Mouse (Mus musculus): ENCODE data around the gene Tsr1. TPM values are rescaled to one million over a fixed set of nuclear protein-coding genes. Genes with fewer than 3 reads are reported as not detected.

The Tsr1 gene
- polyA plus RNA-seq, 1 experiment from 2014 or later = 50.0 TPM

DNA sequence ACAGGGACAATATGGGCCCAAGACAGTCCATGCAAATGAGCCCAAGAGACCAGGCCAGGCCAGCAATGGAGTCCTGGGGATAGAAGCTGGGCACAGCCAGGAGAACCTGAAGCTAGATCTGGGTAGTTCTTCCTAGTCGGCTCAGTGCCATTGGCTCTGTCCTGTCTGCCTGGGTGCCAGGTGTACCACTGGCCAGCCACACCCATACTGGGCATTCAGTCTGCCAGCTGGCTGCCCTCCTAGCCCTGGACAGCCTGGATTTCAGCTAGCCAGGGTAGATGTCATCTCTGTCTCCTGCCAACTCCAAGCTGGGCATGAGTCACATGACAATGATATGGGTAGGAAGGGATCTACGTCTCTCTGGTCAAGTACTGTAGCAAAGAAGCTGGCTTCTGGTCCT is 30.7 kb upstream of the Tsr1 start:
- Histone ChIP-seq H3K4me2 (ENCODE audit: low read depth) (no peak overlapping the region), H3K27ac (ENCODE audit: low read depth, low read length) (no peak overlapping the region), H3K4me3 (ENCODE audit: low read depth, low read length) (no peak overlapping the region), H3K27me3 (ENCODE audit: control insufficient read depth, insufficient read depth, low read length) (no peaks in the 10 kb centered on the region), H3K36me3 (ENCODE audit: control insufficient read depth, insufficient read depth, low read length) (no peaks in the 10 kb centered on the region), H3K9ac (ENCODE audit: low read length) (no peak overlapping the region), H3K4me1 (ENCODE audit: control insufficient read depth, insufficient read depth, low read length) (no peaks in the 10 kb centered on the region; the same call in 1 of the 2 replicates), H3K9me3 (ENCODE audit: control insufficient read depth, low read length) (no peaks in the 10 kb centered on the region)
- no peak for DNase-seq (ENCODE audit: low spot score)
- no peak for ATAC-seq (ENCODE audit: insufficient read depth, low FRiP score, low TSS enrichment)
- WGBS = 98% methylated on average over 2 of the region's 2 CpGs

DNA sequence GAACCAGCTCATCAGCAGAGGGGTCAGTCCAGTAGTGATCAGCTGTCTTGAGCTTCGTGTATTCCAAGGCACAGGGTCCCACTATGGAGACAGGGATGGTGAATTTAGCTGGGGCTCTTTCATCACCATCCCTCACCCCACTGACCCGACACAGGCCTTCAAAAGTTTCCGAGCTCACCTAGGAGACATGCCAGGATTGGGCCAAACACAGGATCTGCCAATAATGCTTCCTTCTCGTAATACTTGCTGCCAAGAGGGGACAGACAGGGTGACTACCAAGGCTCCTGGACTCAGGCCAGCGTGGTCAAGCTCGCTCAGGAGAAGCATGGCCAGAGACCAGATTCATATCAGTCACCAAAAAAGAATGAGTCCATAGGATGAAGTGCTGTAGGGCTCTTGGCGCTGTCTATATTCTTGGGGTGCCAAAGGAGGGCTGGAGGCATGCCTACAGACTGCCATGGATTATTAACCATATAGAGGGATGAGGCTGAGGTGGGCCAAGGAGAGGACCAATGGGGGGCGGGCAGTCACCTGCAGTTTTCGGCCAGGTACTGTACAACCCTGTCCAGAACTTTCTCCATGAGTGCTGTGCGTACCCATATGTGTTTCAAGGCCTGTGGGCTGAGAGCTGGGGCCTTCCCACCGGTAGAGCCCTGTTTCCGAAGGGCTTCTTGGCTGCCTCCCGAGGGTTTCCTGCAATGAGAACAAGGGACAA is 29.7 kb upstream of the Tsr1 start:
- Histone ChIP-seq H3K9ac (ENCODE audit: low read length) (no peak overlapping the region), H3K36me3 (ENCODE audit: control insufficient read depth, insufficient read depth, low read length) (no peaks in the 10 kb centered on the region), H3K27me3 (ENCODE audit: control insufficient read depth, insufficient read depth, low read length) (no peaks in the 10 kb centered on the region), H3K4me1 (ENCODE audit: control insufficient read depth, insufficient read depth, low read length) (no peaks in the 10 kb centered on the region; the same call in 1 of the 2 replicates), H3K27ac (ENCODE audit: low read depth, low read length) (no peak overlapping the region), H3K4me2 (ENCODE audit: low read depth) (no peak overlapping the region), H3K9me3 (ENCODE audit: control insufficient read depth, low read length) (no peaks in the 10 kb centered on the region), H3K4me3 (ENCODE audit: low read depth, low read length) (no peak overlapping the region)
- DNase-seq (ENCODE audit: low spot score) = no peak
- WGBS = 90% methylated on average over 13 of the region's 13 CpGs
- no peak for ATAC-seq (ENCODE audit: insufficient read depth, low FRiP score, low TSS enrichment)

- H3K27ac ChIP-seq (ENCODE audit: low read depth, low read length) = peak overlapping the region; percentile 67
- no peaks in the 10 kb centered on the region; the same call in 1 of the 2 replicates for H3K4me1 ChIP-seq (ENCODE audit: control insufficient read depth, insufficient read depth, low read length)
- H3K4me3 ChIP-seq (ENCODE audit: low read depth, low read length) = no peak overlapping the region
- no peaks in the 10 kb centered on the region for H3K9me3 ChIP-seq (ENCODE audit: control insufficient read depth, low read length)
- no peaks in the 10 kb centered on the region for H3K36me3 ChIP-seq (ENCODE audit: control insufficient read depth, insufficient read depth, low read length)
- DNase-seq (ENCODE audit: low spot score) (peak; percentile 23), ATAC-seq (ENCODE audit: insufficient read depth, low FRiP score, low TSS enrichment) (0 out of 2 replicates have a peak, but pooled peaks have one; percentile 20)
- H3K4me2 ChIP-seq (ENCODE audit: low read depth) = 0 out of 2 replicates have a peak overlapping the region, but pooled peaks have one; percentile 7
- H3K27me3 ChIP-seq (ENCODE audit: control insufficient read depth, insufficient read depth, low read length) = no peaks in the 10 kb centered on the region
- no peak overlapping the region for H3K9ac ChIP-seq (ENCODE audit: low read length)
- WGBS = 74% methylated on average over 6 of the region's 6 CpGs
Observed at GRCm38 (mm10) chr11:74869603-74870002, 28.3 kb upstream of the Tsr1 start.

DNA sequence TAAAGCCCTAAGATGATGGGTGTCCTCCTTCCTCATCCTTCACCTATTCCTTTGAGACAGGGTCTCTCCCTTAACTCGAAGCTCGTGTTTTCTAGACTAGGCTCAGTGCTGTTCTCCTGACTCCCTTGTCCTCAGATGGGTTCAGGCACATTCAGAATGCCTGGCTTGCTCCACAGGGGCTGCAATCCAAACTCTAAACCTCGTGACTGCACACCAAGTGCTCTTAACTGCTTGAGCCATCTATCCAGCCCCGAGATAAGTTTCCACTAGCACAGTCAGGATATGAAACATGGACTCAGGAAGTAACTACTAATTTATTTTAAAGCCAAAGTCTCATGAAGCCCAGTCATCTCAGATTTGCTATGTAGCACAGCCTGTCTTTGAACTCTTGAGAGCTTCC is 27.3 kb upstream of the Tsr1 start:
- Histone ChIP-seq H3K27me3 (ENCODE audit: control insufficient read depth, insufficient read depth, low read length) (no peaks in the 10 kb centered on the region), H3K4me2 (ENCODE audit: low read depth) (no peak overlapping the region), H3K9me3 (ENCODE audit: control insufficient read depth, low read length) (no peaks in the 10 kb centered on the region), H3K9ac (ENCODE audit: low read length) (no peak overlapping the region), H3K27ac (ENCODE audit: low read depth, low read length) (no peak overlapping the region), H3K36me3 (ENCODE audit: control insufficient read depth, insufficient read depth, low read length) (no peaks in the 10 kb centered on the region), H3K4me3 (ENCODE audit: low read depth, low read length) (no peak overlapping the region), H3K4me1 (ENCODE audit: control insufficient read depth, insufficient read depth, low read length) (no peaks in the 10 kb centered on the region; the same call in 1 of the 2 replicates)
- no peak for ATAC-seq (ENCODE audit: insufficient read depth, low FRiP score, low TSS enrichment)
- DNase-seq (ENCODE audit: low spot score) = no peak
- WGBS = 77% methylated on average over 4 of the region's 4 CpGs

DNA sequence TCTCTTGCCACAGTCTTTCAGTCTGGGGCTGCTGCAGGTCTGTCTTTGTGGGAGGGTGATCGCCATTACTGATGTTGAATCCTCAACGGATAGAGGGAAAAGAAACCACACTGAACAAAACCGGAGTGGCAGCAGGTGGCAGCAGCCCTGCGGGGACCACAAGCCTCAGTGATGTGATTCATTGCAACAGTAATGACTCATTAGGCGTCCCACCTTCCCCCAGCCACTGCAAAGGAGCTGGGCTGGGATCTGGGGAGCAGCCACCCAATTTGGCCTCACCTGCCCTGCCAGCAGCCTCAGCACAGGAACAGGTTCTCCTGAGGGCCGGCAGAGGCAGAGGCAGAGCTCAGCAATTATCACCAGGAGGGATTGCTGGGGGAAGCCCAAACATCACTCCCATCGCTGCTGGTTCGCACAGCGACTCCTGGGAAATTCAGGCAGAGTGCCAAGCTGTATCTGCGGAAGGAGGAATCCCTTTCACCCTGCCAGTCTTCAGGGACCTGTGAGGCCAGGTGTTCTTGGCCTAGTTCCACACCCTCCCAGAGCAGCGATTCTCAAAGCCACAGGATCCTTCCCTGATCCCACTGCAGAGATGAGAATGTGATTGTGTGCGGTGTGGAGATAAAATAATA is 26.8 kb upstream of the Tsr1 start:
- DNase-seq (ENCODE audit: low spot score) (no peak), ATAC-seq (ENCODE audit: insufficient read depth, low FRiP score, low TSS enrichment) (no peak)
- Histone ChIP-seq H3K4me3 (ENCODE audit: low read depth, low read length) (no peak overlapping the region), H3K9me3 (ENCODE audit: control insufficient read depth, low read length) (no peaks in the 10 kb centered on the region), H3K36me3 (ENCODE audit: control insufficient read depth, insufficient read depth, low read length) (no peaks in the 10 kb centered on the region), H3K9ac (ENCODE audit: low read length) (no peak overlapping the region), H3K4me1 (ENCODE audit: control insufficient read depth, insufficient read depth, low read length) (peaks cover under 1% of the 10 kb centered on the region), H3K27me3 (ENCODE audit: control insufficient read depth, insufficient read depth, low read length) (no peaks in the 10 kb centered on the region), H3K4me2 (ENCODE audit: low read depth) (no peak overlapping the region), H3K27ac (ENCODE audit: low read depth, low read length) (no peak overlapping the region)
- 32% methylated on average over 12 of the region's 12 CpGs for WGBS

DNA sequence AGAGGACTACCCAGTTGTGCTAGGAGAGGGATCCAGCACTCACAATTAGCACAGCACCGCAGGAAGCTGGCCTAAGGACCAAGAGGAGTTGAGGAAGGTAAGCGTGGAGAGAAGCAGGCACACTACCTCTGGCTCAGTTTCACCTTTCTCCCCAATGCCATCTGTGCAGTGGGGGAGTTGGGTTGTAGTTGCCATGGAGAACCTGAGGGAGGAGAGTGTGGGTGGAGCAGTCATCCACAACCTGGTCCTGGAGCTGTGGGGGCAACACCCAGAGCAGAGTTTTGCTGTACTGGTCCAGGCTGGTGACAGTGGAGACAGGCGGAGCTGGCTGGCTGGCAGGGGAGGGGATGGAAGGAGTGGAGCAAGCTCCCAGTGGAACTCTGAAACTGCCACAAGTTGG is 23.2 kb upstream of the Tsr1 start:
- WGBS = 57% methylated on average over 3 of the region's 3 CpGs
- H3K4me2 ChIP-seq (ENCODE audit: low read depth) = no peak overlapping the region
- no peak overlapping the region for H3K4me3 ChIP-seq (ENCODE audit: low read depth, low read length)
- no peak overlapping the region for H3K27ac ChIP-seq (ENCODE audit: low read depth, low read length)
- no peak overlapping the region for H3K9ac ChIP-seq (ENCODE audit: low read length)
- DNase-seq (ENCODE audit: low spot score) (no peak), ATAC-seq (ENCODE audit: insufficient read depth, low FRiP score, low TSS enrichment) (no peak)
- H3K36me3 ChIP-seq (ENCODE audit: control insufficient read depth, insufficient read depth, low read length) = no peaks in the 10 kb centered on the region
- H3K4me1 ChIP-seq (ENCODE audit: control insufficient read depth, insufficient read depth, low read length) = peaks cover 11% of the 10 kb centered on the region
- no peaks in the 10 kb centered on the region for H3K27me3 ChIP-seq (ENCODE audit: control insufficient read depth, insufficient read depth, low read length)
- H3K9me3 ChIP-seq (ENCODE audit: control insufficient read depth, low read length) = no peaks in the 10 kb centered on the region

- Histone ChIP-seq H3K4me3 (ENCODE audit: low read depth, low read length) (no peak overlapping the region), H3K36me3 (ENCODE audit: control insufficient read depth, insufficient read depth, low read length) (no peaks in the 10 kb centered on the region), H3K4me1 (ENCODE audit: control insufficient read depth, insufficient read depth, low read length) (peaks cover 11% of the 10 kb centered on the region; the same call in 1 of the 2 replicates), H3K9ac (ENCODE audit: low read length) (no peak overlapping the region), H3K27ac (ENCODE audit: low read depth, low read length) (no peak overlapping the region; the same call in 1 of the 2 replicates), H3K4me2 (ENCODE audit: low read depth) (peak overlapping the region; percentile 7), H3K27me3 (ENCODE audit: control insufficient read depth, insufficient read depth, low read length) (no peaks in the 10 kb centered on the region), H3K9me3 (ENCODE audit: control insufficient read depth, low read length) (no peaks in the 10 kb centered on the region)
- ATAC-seq (ENCODE audit: insufficient read depth, low FRiP score, low TSS enrichment) = peak; percentile 69
- 1% methylated on average over 9 of the region's 9 CpGs for WGBS
- peak; percentile 70 for DNase-seq (ENCODE audit: low spot score)
Observed at GRCm38 (mm10) chr11:74876801-74877200, 21.1 kb upstream of the Tsr1 start.

DNA sequence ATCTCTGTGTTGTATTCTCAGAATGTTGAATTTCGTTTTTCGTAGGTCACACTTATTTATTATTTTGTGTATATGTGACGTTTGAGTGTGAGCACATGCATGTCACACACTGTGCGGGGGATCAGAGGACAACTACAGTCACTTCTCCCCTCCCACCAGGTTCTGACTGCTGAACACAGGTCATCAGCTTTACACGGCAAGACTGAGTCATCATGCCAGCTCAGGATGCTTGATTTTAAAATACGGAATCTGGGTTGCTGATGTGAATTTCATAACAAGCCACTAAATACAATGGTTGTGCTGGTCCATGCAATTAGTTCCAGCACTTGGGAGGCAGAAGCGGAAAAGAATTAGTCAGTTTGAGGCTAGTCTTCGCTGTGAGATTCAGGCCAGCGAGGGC is 16.9 kb upstream of the Tsr1 start:
- H3K4me3 ChIP-seq (ENCODE audit: low read depth, low read length) = no peak overlapping the region
- DNase-seq (ENCODE audit: low spot score) (no peak), ATAC-seq (ENCODE audit: insufficient read depth, low FRiP score, low TSS enrichment) (no peak)
- no peaks in the 10 kb centered on the region for H3K27me3 ChIP-seq (ENCODE audit: control insufficient read depth, insufficient read depth, low read length)
- 91% methylated on average over 9 of the region's 9 CpGs for WGBS
- H3K4me1 ChIP-seq (ENCODE audit: control insufficient read depth, insufficient read depth, low read length) = peaks cover 11% of the 10 kb centered on the region; the same call in 1 of the 2 replicates
- no peaks in the 10 kb centered on the region for H3K36me3 ChIP-seq (ENCODE audit: control insufficient read depth, insufficient read depth, low read length)
- no peak overlapping the region for H3K27ac ChIP-seq (ENCODE audit: low read depth, low read length)
- no peak overlapping the region for H3K4me2 ChIP-seq (ENCODE audit: low read depth)
- H3K9ac ChIP-seq (ENCODE audit: low read length) = no peak overlapping the region
- H3K9me3 ChIP-seq (ENCODE audit: control insufficient read depth, low read length) = no peaks in the 10 kb centered on the region

GRCm38 (mm10) chr11:74881979-74882378 is 15.9 kb upstream of the Tsr1 start:
- peaks cover 2% of the 10 kb centered on the region; the same call in 1 of the 2 replicates for H3K4me1 ChIP-seq (ENCODE audit: control insufficient read depth, insufficient read depth, low read length)

More at GRCm38 (mm10) chr11:74881979-74882378, 15.9 kb upstream of the Tsr1 start:
- ATAC-seq (ENCODE audit: insufficient read depth, low FRiP score, low TSS enrichment) (no peak), DNase-seq (ENCODE audit: low spot score) (no peak)
- Histone ChIP-seq H3K9me3 (ENCODE audit: control insufficient read depth, low read length) (no peaks in the 10 kb centered on the region), H3K4me3 (ENCODE audit: low read depth, low read length) (no peak overlapping the region), H3K36me3 (ENCODE audit: control insufficient read depth, insufficient read depth, low read length) (no peaks in the 10 kb centered on the region), H3K27me3 (ENCODE audit: control insufficient read depth, insufficient read depth, low read length) (no peaks in the 10 kb centered on the region), H3K9ac (ENCODE audit: low read length) (no peak overlapping the region), H3K27ac (ENCODE audit: low read depth, low read length) (no peak overlapping the region), H3K4me2 (ENCODE audit: low read depth) (no peak overlapping the region)
- 72% methylated on average over 14 of the region's 14 CpGs for WGBS
